Mouse (Mus musculus) lung, embryonic 14.5 days (tissue): ENCODE results near the gene Olfr665. TPM values are rescaled to one million over a fixed set of nuclear protein-coding genes. Genes with fewer than 3 reads are reported as not detected.
"Not testable (repeated sequence)": the region's sequence is repeated elsewhere in the genome, so short reads cannot be mapped to it uniquely, and the experiment has no call there.

Experiments used
- ATAC-seq: fragments of 200-750 bp; cut with Nextera tagmentation; 2 replicates; pipeline ENCODE4 v1.8.0; 2017; ENCODE audit warnings: mild to moderate bottlenecking, moderate TSS enrichment, moderate library complexity; ENCODE audit not compliant: insufficient read depth
- DNase-seq: peaks from one replicate; pipeline ENCODE4 v3.0.0-alpha.2; 2015
- H3K27ac ChIP-seq: fragments of 300-500 bp; sonication (generic); 2 replicates; pipeline ENCODE4 v1.5.1; 2014; ENCODE audit warnings: low read depth, mild to moderate bottlenecking, moderate library complexity
- H3K27me3 ChIP-seq: fragments of 300-500 bp; sonication (generic); 2 replicates; pipeline ENCODE4 v1.6.1; 2014; ENCODE audit warnings: low read length, control low read depth; ENCODE audit not compliant: insufficient read depth
- H3K36me3 ChIP-seq: fragments of 300-500 bp; sonication (generic); 2 replicates; pipeline ENCODE4 v1.6.1; 2014; ENCODE audit warnings: control low read depth; ENCODE audit not compliant: insufficient read depth
- H3K4me1 ChIP-seq: fragments of 300-500 bp; sonication (generic); 2 replicates; pipeline ENCODE4 v1.6.1; 2014; ENCODE audit warnings: antibody characterized with exemption, control low read depth; ENCODE audit not compliant: insufficient read depth
- H3K4me2 ChIP-seq: fragments of 300-500 bp; sonication (generic); 2 replicates; pipeline ENCODE4 v1.6.1; 2014; ENCODE audit warnings: mild to moderate bottlenecking
- H3K4me3 ChIP-seq: fragments of 300-500 bp; sonication (generic); 2 replicates; pipeline ENCODE4 v1.5.1; 2014; ENCODE audit warnings: low read depth, low read length
- H3K9ac ChIP-seq: fragments of 300-500 bp; sonication (generic); 2 replicates; pipeline ENCODE4 v1.6.1; 2014
- H3K9me3 ChIP-seq: fragments of 300-500 bp; sonication (generic); 2 replicates; pipeline ENCODE4 v1.6.1; 2016; ENCODE audit warnings: low read depth, low read length, control low read depth
- CTCF ChIP-seq: IDR thresholded peaks from 2 replicates; pipeline ENCODE4 v1.5.1; 2016; ENCODE audit warnings: antibody characterized with exemption, low read depth
- WGBS: fragments of 180-500 bp; shearing (Covaris S2); extraction: QIAGEN DNeasy Blood & Tissue Kit; methylation state at CpG from one replicate; pipeline ENCODE4 v1.1.7; 2014; 5-methylcytosine and 5-hydroxymethylcytosine counted together
- polyA plus RNA-seq: library from polyadenylated mRNA; unstranded; fragments of >200 nt; fragmentation: Nextera tagmentation; extraction: Ambion mirVana; gene quantifications from 2 replicates; pipeline ENCODE4 v1.2.1, GENCODE M21; 2014

Olfr665 gene
- polyA plus RNA-seq, result not detected in 2 replicates

GRCm38 (mm10) chr7:104877731-104878130, at the start of gene Olfr665:
Gene Olfr665 (plus strand): TSS chr7:104878031.
- no peak for TF ChIP-seq CTCF
- H3K27me3 ChIP-seq, result no peaks in the 10 kb centered on the region
- WGBS, result 23% methylated on average over 1 of the region's 1 CpGs
- H3K9me3 ChIP-seq, result no peaks in the 10 kb centered on the region
- no peak within 1 kb of the TSS for H3K4me3 ChIP-seq
- H3K4me2 ChIP-seq, result no peak within 1 kb of the TSS
- H3K27ac ChIP-seq, result no peak within 1 kb of the TSS
- no peaks in the 10 kb centered on the region for H3K36me3 ChIP-seq
- DNase-seq (no peak), ATAC-seq (no peak)
- H3K4me1 ChIP-seq, result no peaks in the 10 kb centered on the region
- H3K9ac ChIP-seq, result no peak within 1 kb of the TSS

DNA sequence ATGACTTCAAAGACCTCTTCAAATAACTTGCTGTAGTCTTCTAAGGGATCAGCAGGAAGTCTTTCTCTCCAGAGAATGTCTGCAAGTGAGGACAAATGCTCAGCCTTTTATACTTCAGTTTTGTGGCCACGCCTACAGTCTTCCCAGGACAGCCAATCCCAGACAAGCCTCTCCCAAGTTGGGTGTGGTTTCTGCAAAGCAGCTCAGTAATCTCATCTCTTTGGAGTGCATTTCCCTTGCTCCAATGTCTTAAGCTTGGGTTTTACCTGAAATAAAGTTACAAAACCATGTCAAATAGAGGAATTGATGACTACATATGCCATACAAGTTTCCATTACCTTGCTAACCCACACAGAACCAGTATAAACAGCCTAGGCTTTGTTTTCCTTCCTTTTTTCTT, 35.3 kb upstream of the Olfr665 start, which contains the start of gene Usp17lb:
Usp17lb (minus strand) TSS at position 101 of the 400 bp plus-strand sequence.
- no peak within 1 kb of the TSS for H3K9ac ChIP-seq
- H3K27ac ChIP-seq, result no peak within 1 kb of the TSS
- H3K4me1 ChIP-seq, result no peaks in the 10 kb centered on the region
- no peaks in the 10 kb centered on the region for H3K36me3 ChIP-seq
- WGBS, result 48% methylated on average over 1 of the region's 1 CpGs
- TF ChIP-seq CTCF, result no peak
- DNase-seq (no peak), ATAC-seq (no peak)
- no peak within 1 kb of the TSS for H3K4me2 ChIP-seq
- H3K4me3 ChIP-seq, result no peak within 1 kb of the TSS
- no peaks in the 10 kb centered on the region for H3K9me3 ChIP-seq
- no peaks in the 10 kb centered on the region for H3K27me3 ChIP-seq

- Histone ChIP-seq H3K27ac (no peak overlapping the region), H3K4me2 (no peak overlapping the region), H3K4me1 (no peaks in the 10 kb centered on the region), H3K9ac (no peak overlapping the region), H3K9me3 (no peaks in the 10 kb centered on the region), H3K36me3 (no peaks in the 10 kb centered on the region), H3K4me3 (no peak overlapping the region), H3K27me3 (no peaks in the 10 kb centered on the region)
- TF ChIP-seq CTCF, result no peak
- ATAC-seq, result no peak
- WGBS, result 54% methylated on average over 1 of the region's 1 CpGs
- no peak for DNase-seq
Observed at GRCm38 (mm10) chr7:104843731-104844287, 34.0 kb upstream of the Olfr665 start.

GRCm38 (mm10) chr7:104851546-104851945, 26.3 kb upstream of the Olfr665 start:
- not testable (repeated sequence) for H3K4me3 ChIP-seq, H3K4me1 ChIP-seq, H3K9ac ChIP-seq, ATAC-seq, H3K27ac ChIP-seq, DNase-seq, H3K4me2 ChIP-seq, H3K27me3 ChIP-seq, H3K36me3 ChIP-seq, H3K9me3 ChIP-seq
- WGBS, result 84% methylated on average over 2 of the region's 2 CpGs

- no peak overlapping the region for H3K4me3 ChIP-seq
- H3K4me1 ChIP-seq, result no peaks in the 10 kb centered on the region
- no peaks in the 10 kb centered on the region for H3K36me3 ChIP-seq
- no peaks in the 10 kb centered on the region for H3K9me3 ChIP-seq
- TF ChIP-seq CTCF, result no peak
- WGBS, result 74% methylated on average over 3 of the region's 3 CpGs
- H3K27ac ChIP-seq, result no peak overlapping the region
- ATAC-seq, result no peak
- no peak overlapping the region for H3K9ac ChIP-seq
- H3K4me2 ChIP-seq, result no peak overlapping the region
- H3K27me3 ChIP-seq, result no peaks in the 10 kb centered on the region
- no peak for DNase-seq
Observed at GRCm38 (mm10) chr7:104855248-104855750, 22.5 kb upstream of the Olfr665 start.

DNA sequence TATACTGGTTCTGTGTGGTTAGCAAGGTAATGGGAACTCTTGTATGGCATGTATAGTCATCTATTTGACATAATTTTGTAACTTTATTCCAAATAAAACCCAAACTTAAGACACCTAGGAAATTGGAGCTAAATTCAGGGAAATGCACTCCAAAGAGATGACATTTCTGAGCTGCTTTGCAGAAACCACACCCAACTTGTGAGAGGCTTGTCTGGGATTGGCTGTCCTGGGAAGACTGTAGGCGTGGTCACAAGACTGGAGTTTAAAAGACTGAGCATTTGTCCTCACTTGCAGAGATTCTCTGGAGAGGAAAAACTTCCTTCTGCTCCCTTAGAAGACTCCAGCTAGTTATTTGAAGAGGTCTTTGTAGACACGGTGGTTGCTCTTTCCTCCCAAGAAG, 21.1 kb upstream of the Olfr665 start, which contains the start of gene Usp17la:
Usp17la (plus strand) TSS at position 301 of the 400 bp plus-strand sequence.
- ATAC-seq, result not testable (repeated sequence)

DNA sequence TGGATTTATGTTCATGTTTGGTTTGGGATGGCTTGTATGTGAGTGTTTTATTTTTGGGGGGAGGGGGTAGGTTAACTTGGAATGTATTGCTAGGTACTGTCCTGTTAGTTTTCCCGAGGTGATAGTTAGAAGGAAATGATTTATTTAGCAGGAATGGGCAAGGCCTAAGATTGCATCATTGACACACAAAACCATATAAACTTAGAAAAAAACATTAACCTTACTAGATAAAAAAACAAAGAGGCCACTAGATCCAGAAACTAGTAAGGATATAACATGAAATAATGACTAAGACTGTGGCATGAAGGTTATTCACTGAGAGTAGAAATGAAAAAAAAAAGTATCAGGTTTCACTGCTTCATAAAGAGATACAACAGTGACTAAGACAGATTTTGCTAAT, 20.1 kb upstream of the Olfr665 start:
- no peak overlapping the region for H3K4me3 ChIP-seq
- H3K27me3 ChIP-seq, result no peaks in the 10 kb centered on the region
- no peak for DNase-seq
- H3K9ac ChIP-seq, result no peak overlapping the region
- WGBS, result 66% methylated on average over 1 of the region's 1 CpGs
- H3K4me1 ChIP-seq, result no peaks in the 10 kb centered on the region
- no peak overlapping the region for H3K4me2 ChIP-seq
- ATAC-seq, result no peak
- H3K27ac ChIP-seq, result no peak overlapping the region
- TF ChIP-seq CTCF, result no peak
- H3K36me3 ChIP-seq, result no peaks in the 10 kb centered on the region
- no peaks in the 10 kb centered on the region for H3K9me3 ChIP-seq

More for the DNA sequence above, 21.1 kb upstream of the Olfr665 start, which contains the start of gene Usp17la:
- not testable (repeated sequence) for H3K27ac ChIP-seq, H3K9me3 ChIP-seq, H3K4me2 ChIP-seq, H3K4me3 ChIP-seq, H3K9ac ChIP-seq, DNase-seq, H3K27me3 ChIP-seq, H3K36me3 ChIP-seq, H3K4me1 ChIP-seq
- WGBS, result 74% methylated on average over 2 of the region's 2 CpGs
